Mouse (Mus musculus): ENCODE measurements around the gene Pklr.

Pklr gene

GRCm38 (mm10) chr3:89135958-89136357, at the start of gene Pklr:
Gene Pklr (plus strand): TSS chr3:89136142.
- no peak for DNase-seq (ENCODE audit: low spot score in 2 of 2)

- peak; percentile 83 to 95 for DNase-seq (ENCODE audit: low spot score in 2 of 2)
Observed at GRCm38 (mm10) chr3:89087338-89088110, 48.4 kb upstream of the Pklr start.

DNA sequence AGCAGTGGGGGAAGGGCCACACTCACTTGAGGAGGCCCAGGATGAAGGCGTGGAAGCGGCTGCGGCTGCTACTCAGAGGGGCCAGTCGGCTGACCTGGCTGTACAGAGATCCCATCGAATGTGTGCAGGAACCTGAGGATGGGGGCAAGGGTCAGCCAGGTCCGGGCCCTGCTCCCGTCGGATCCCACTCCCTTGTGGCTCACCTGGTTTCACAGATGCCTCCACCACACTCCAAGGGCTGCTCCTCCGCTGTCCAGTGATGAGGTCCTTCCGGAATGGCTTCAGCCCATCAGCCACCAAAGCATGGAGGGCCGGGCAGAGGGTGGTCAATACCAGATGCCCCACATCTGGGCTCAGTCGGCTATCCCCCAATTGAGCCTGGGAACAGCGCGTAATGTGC, 47.0 kb upstream of the Pklr start:
- no peak for DNase-seq (ENCODE audit: low spot score in 2 of 2)

GRCm38 (mm10) chr3:89089882-89090591, 45.9 kb upstream of the Pklr start:
- peak; percentile 72 to 86 for DNase-seq (ENCODE audit: low spot score in 2 of 2)

DNA sequence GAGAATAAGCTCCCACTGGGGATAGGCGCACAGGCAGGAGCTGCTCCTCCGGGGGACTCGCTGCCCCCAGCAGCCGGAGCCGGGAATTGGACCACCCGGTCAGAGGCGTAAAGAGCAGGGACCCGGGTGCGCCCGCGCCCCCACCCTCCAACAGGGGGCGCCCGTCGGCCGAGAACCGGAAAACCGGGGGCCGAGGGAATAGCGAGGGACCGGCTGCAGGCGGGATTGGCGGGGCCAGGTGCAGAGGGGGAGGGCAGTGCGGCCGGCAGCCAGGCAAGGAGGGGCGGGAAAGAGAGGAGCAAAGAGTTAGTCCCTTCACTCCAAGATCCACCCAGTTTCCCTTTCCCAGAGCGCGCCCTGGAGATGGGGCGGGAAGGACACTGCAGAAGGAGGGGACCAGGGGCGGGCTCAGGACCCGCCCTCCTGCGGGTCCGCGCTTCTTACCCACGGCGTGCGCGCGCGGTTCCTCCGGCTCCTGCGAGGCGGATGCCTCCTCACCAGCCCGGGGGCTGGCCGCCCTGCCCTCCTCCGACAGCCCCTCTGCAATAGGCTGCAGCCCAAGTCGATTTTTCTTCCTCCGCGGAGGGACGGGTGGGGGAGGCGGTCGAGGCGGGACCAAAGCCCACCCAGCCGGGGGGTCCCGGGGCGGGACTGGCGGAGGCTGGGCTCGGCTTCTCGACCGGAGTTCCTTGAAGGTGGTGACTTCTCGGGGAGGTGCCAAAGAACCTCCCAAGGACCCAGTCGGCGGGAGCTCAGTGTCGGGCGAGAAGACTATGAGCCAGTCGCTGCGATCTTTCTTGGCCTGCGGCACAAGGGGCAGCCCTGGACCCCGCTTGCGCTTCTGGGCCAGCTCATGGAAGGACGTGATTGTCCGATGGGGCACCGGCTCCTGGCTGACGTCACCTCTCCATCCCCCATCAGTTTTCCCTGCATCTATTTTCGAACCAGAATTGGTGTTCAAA, 45.0 kb upstream of the Pklr start:
- peak; percentile 84 to 86 for DNase-seq (ENCODE audit: low spot score in 2 of 2)

DNA sequence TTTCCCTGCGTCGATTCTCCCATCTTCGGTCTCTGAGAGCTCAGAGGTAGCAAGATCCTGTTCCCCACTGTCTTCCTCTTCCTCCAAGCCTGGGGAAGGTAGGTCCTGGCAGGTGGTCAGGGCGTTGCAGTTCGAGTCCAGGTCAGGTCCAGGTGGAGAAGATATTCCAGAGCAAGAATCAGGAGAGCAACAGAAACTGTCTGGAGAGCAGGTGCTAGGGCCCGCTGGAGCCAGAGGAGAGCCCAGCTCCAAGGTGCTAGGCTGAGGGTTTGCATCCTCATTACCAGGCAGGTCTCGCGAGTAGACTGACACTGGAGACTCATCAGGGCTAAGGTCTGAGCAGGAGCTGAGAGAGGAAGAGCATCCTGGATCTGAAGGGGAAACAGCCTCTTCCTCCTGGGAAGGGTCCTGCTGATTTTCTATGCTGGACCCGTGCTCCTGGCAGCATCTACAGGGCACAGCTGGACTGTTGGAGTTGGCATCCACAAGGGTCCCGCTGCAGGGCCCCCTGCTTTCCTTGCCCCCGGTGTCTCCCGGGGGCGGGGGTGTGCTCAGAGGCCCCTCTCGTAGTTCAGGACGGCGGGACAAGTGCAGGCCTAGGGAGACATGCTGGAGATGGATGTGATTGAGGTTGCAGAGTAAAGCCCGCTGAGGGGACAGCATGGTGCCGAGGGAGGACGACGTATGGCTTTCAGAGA, 44.0 kb upstream of the Pklr start:
- no peak for DNase-seq (ENCODE audit: low spot score in 2 of 2)

DNA sequence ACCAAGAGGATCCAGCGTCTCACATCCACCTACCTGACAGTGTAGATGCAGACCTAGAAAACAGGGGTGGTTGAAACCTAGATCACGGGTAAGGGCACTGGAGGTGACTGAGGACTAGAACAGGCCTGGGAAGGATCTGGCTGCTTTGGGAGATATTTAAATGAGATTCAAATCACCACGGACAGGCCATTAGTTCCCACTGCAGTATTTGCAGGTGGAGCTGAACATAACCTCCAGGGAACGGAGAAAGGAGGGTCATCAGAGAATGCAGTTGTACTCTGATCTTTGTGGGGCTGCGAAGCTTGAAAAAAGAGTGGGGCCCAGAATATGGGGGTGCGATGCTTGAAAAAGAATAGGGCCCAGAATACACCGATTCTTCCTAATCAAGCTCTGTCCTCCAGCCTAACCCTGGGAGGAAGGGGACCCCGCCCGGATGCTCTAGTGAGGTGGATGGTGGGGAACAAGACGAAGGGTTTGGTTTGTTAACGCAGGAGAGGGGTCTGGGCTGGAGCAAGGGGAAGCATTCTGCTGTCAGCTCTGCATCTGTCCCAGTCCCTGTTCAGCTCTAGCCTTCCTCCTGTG, 43.3 kb upstream of the Pklr start:
- no peak for DNase-seq (ENCODE audit: low spot score in 2 of 2)

GRCm38 (mm10) chr3:89093175-89093574, 42.8 kb upstream of the Pklr start, which contains the start of gene Rusc1:
Gene Rusc1 (minus strand): TSS chr3:89093311.
- DNase-seq (ENCODE audit: low spot score in 2 of 2): peak; percentile 41 to 77

DNA sequence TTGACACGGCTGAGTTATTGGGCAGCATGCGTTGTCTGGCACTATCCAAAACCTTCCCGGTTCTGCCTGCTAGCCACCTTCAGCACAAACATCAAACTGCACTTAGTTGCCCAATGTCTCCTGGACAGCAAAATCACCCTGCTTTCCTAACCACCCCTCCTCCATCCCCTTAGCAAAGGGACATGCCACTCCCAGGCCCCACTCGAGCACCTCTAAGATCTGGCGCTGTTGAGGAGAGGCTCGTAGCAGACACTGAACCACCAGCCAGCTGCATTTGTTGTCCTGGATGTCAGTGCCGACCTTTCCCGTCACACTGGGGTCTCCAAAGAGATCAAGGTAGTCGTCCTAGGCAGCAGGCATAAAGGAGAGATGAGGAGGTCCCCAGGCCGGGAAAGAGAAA, 41.9 kb upstream of the Pklr start:
- DNase-seq (ENCODE audit: low spot score in 2 of 2): no peak

DNA sequence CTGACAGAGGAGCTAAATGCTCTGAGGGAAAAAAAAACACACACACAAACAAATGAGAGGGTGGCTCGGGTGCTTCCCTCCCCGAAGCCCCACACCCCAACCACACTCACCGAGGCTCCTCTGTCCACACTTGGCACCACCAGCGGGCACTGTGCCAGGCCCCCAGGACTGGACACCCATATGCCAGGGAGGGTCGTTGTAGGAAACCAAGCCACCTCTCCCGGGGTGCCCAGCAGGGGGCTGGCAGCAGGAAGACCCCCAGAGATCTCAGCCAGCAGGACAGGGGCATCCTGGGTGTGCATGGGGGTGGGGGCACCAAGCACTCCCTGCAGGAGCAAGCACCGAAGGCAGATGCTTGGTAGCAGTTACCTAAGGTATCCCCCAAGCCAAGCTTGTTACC, 35.1 kb upstream of the Pklr start, which contains the start of gene Gm43738:
Gene Gm43738 (minus strand): TSS at position 289 of the 400 bp plus-strand sequence.
- peak in 1 of 2 experiments; percentile 31 for DNase-seq (ENCODE audit: low spot score in 2 of 2)

DNA sequence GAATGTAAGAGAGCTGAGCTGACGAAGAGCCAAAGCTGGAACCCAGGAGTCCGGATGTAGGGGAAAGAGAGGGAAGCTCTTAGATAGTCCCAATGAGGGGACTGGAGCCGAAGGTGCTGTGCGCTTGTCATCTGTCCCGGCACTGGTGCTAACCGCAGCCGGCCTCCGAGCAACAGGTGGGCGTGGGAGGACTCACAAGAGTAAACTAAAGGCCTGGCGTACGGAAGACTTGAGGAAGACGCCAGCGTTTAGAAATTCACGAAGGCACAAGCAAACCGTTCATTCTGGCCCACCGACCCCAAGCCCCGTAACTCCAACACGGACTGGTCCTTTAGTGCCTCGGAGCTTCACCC, 34.5 kb upstream of the Pklr start:
- DNase-seq (ENCODE audit: low spot score in 2 of 2): no peak

GRCm38 (mm10) chr3:89101812-89102494, 34.0 kb upstream of the Pklr start, which contains the start of gene Fdps:
Gene Fdps (minus strand): TSS chr3:89101959.
- peak; percentile 83 to 97 for DNase-seq (ENCODE audit: low spot score in 2 of 2)

DNA sequence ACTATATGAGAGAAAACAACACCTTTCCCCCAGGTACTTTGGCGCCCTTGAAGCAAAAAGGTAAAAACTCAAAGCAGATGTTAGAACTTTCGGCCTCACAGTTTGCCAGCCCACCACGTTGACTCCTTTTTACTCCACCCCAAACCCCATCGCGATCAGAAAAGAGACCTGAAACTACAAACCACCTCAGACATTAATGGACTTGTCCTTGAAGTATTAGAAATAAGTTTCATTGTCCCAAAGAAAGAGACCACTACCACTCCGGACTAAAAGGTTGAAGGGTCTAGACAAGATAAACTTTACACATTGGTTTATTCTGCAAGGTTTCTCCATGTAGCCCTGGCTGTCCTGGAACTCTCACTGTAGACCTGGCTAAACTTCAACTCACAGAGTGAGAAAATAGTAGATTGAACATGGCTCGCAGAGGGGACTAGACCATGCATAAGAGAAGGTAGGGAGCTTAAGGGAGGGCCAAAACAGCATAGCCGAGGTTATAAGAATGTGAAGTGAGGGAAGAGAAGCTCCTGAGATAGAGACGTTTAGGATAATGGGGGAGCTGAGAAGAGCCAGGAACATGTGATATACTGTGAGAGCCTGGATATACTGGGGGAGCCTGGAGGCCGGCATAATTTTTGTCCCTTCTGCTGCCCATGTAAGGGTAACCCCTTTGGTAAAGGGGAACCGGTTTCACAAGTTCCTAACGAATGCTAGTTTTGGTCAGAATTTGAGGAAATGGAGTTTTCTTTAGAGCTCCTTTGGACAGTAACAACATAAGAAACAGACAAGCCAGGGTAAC, 33.2 kb upstream of the Pklr start:
- DNase-seq (ENCODE audit: low spot score in 2 of 2): no peak

DNA sequence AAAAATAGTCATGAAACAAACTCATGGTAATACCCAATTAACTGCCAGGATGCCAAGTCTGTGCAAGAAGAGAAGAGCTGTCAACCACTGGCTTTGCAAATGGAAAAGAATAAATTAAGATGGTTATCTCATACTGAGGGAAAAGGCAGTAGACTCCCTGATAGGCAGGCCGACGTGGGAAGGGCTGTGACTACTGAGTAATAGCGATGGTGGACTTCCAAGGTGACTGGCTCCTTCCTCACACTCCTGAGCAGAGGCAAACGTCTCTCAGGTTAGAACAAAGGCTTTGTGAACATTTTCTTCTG, 32.7 kb upstream of the Pklr start:
- DNase-seq (ENCODE audit: low spot score in 2 of 2): no peak

GRCm38 (mm10) chr3:89106881-89107280, 29.1 kb upstream of the Pklr start:
- no peak for DNase-seq (ENCODE audit: low spot score in 2 of 2)

- DNase-seq (ENCODE audit: low spot score in 2 of 2): no peak
Observed at GRCm38 (mm10) chr3:89107545-89107944, 28.4 kb upstream of the Pklr start.

DNA sequence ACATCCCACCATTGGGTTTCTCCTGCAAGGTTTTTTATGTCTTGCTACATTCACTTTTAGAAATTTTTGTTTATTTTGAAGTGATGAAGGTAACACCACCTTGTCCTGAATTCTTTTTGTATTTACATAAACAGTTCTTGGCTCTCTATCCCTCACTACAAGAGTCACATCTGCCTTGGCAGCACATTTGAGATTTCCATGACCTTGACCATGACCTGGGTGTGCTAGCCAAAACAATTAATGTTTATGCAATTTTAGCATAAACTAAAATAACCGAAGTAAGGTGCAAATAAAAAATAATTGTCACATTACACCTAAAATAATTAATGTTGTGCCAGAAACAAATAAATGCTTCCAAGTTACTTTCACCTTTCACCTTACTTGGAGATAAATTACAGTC, 27.8 kb upstream of the Pklr start:
- DNase-seq (ENCODE audit: low spot score in 2 of 2): no peak

- no peak for DNase-seq (ENCODE audit: low spot score in 2 of 2)
Observed at GRCm38 (mm10) chr3:89113058-89113457, 22.9 kb upstream of the Pklr start.

- DNase-seq (ENCODE audit: low spot score in 2 of 2): no peak
Observed at GRCm38 (mm10) chr3:89115522-89115921, 20.4 kb upstream of the Pklr start.

- DNase-seq (ENCODE audit: low spot score in 2 of 2): no peak
Observed at GRCm38 (mm10) chr3:89123313-89123712, 12.6 kb upstream of the Pklr start.

Data from spleen, postnatal 10 days (tissue).